Mouse (Mus musculus) myocyte (in vitro differentiated cells): Measurements from ENCODE around the gene Arhgap17.

Experiments
- CEBPB ChIP-seq: IDR thresholded peaks from 2 replicates; pipeline ENCODE4 v1.6.1; 2011; ENCODE audit warnings: mild to moderate bottlenecking, moderate library complexity; ENCODE audit not compliant: poor library complexity, insufficient read depth, severe bottlenecking
- E2F4 ChIP-seq: IDR thresholded peaks from one replicate; pipeline ENCODE4 v1.6.1; 2011; ENCODE audit warnings: mild to moderate bottlenecking, control low read depth, moderate library complexity; ENCODE audit not compliant: insufficient read depth
- MAX ChIP-seq: IDR thresholded peaks from one replicate; pipeline ENCODE4 v1.6.1; 2011; ENCODE audit warnings: low read depth, mild to moderate bottlenecking, control low read depth
- MYOD1 ChIP-seq, 3 experiments: IDR thresholded peaks; one replicate each; pipeline ENCODE4 v1.6.1; 2011; ENCODE audit warnings: control low read depth in 2 of 3, low read depth in 2 of 3, mild to moderate bottlenecking in 2 of 3, moderate library complexity in 1 of 3; ENCODE audit not compliant: insufficient read length in 2 of 3, control insufficient read depth in 1 of 3
- MYOG ChIP-seq, 3 experiments: IDR thresholded peaks; one replicate each; pipeline ENCODE4 v1.6.1; 2011; ENCODE audit warnings: control low read depth in 2 of 3, low read depth in 2 of 3, mild to moderate bottlenecking in 2 of 3; ENCODE audit not compliant: insufficient read length in 2 of 3, control insufficient read depth in 1 of 3, insufficient read depth in 1 of 3
- POLR2A ChIP-seq: IDR thresholded peaks from one replicate; pipeline ENCODE4 v1.6.1; 2011; ENCODE audit warnings: low read depth, mild to moderate bottlenecking, control low read depth, moderate library complexity; ENCODE audit not compliant: insufficient read length
- POLR2AphosphoS2 ChIP-seq: IDR thresholded peaks from one replicate; pipeline ENCODE4 v1.6.1; 2011; ENCODE audit warnings: low read depth, control low read depth; ENCODE audit not compliant: insufficient read length
- REST ChIP-seq: IDR thresholded peaks from one replicate; pipeline ENCODE4 v1.6.1; 2011; ENCODE audit warnings: mild to moderate bottlenecking, control low read depth, moderate library complexity; ENCODE audit not compliant: insufficient read depth, insufficient read length
- SRF ChIP-seq: IDR thresholded peaks from one replicate; pipeline ENCODE4 v1.6.1; 2011; ENCODE audit warnings: low read depth; ENCODE audit not compliant: control insufficient read depth, insufficient read length
- TCF12 ChIP-seq: IDR thresholded peaks from one replicate; pipeline ENCODE4 v1.6.1; 2011; ENCODE audit warnings: mild to moderate bottlenecking, control low read depth; ENCODE audit not compliant: poor library complexity, insufficient read depth, severe bottlenecking
- TCF3 ChIP-seq: IDR thresholded peaks from one replicate; pipeline ENCODE4 v1.6.1; 2011; ENCODE audit warnings: low read depth, control low read depth; ENCODE audit not compliant: insufficient read length
- USF1 ChIP-seq: IDR thresholded peaks from one replicate; pipeline ENCODE4 v1.6.1; 2011; ENCODE audit warnings: low read depth, mild to moderate bottlenecking, control low read depth, moderate library complexity

DNA sequence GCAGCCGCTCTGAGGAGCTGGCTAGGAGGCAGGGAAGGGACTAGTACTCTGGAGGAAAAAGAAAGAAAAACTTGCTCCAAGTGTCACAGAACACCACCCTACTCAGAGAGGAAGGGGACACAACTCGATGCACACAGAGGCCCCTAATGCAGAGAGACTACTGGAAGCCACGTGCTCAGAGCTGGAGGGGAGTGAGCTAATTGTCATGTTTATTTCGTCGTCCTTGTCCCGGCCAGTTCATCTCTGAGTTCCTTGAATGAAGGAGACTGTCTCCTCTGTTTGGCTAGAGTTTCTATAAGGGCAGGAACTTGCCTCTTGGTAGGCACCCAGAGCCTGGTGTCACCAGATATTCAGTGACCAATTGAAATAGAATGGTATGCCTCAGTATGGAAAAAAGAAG lies 118.4 kb downstream of the Arhgap17 start:
- TF ChIP-seq POLR2A (no peak), CEBPB (no peak), REST (no peak), TCF12 (no peak), POLR2AphosphoS2 (no peak), MYOG (IDR thresholded peaks at IDR 0.05; ENCODE audit: control insufficient read depth in 1 of 3, insufficient read depth in 1 of 3, insufficient read length in 2 of 3, low read depth in 2 of 3) (no peak), E2F4 (no peak), USF1 (no peak), MYOD1 (IDR thresholded peaks at IDR 0.05; ENCODE audit: control insufficient read depth in 1 of 3, insufficient read length in 2 of 3, low read depth in 2 of 3) (no peak), MAX (no peak), SRF (no peak), TCF3 (no peak)
